Mouse (Mus musculus): ENCODE data around the gene Lpin3. TPM values are rescaled to one million over a fixed set of nuclear protein-coding genes. Genes with fewer than 3 reads are reported as not detected.

The Lpin3 gene
- polyA plus RNA-seq, 1 experiment from 2014 or later: 4.5 TPM

- ATAC-seq (replicated peaks; ENCODE audit: low FRiP score, low TSS enrichment, low read depth): no peak
- DNase-seq (ENCODE audit: low spot score): no peak
- Histone ChIP-seq H3K4me3 (ENCODE audit: low read depth, low read length) (no peak overlapping the region), H3K4me2 (ENCODE audit: low read length) (no peak overlapping the region), H3K4me1 (replicated peaks; ENCODE audit: control insufficient read depth, insufficient read depth, low read length) (no peaks in the 10 kb centered on the region), H3K36me3 (ENCODE audit: control insufficient read depth, insufficient read depth, low read length) (no peaks in the 10 kb centered on the region), H3K9me3 (ENCODE audit: control insufficient read depth, low read length) (no peaks in the 10 kb centered on the region), H3K27me3 (replicated peaks; ENCODE audit: control insufficient read depth, insufficient read depth, low read length) (no peaks in the 10 kb centered on the region), H3K27ac (ENCODE audit: low read depth) (no peak overlapping the region), H3K9ac (ENCODE audit: low read length) (no peak overlapping the region)
- 79% methylated on average over 1 of the region's 1 CpGs for WGBS
These were observed 20.1 kb upstream of the Lpin3 start for GRCm38 (mm10) chr2:160860363-160860762.

- ATAC-seq (replicated peaks; ENCODE audit: low FRiP score, low TSS enrichment, low read depth) (no peak), DNase-seq (ENCODE audit: low spot score) (no peak)
- no peak overlapping the region for H3K4me2 ChIP-seq (ENCODE audit: low read length)
- H3K9me3 ChIP-seq (ENCODE audit: control insufficient read depth, low read length): no peaks in the 10 kb centered on the region
- no peak overlapping the region for H3K4me3 ChIP-seq (ENCODE audit: low read depth, low read length)
- H3K27me3 ChIP-seq (replicated peaks; ENCODE audit: control insufficient read depth, insufficient read depth, low read length): no peaks in the 10 kb centered on the region
- H3K4me1 ChIP-seq (replicated peaks; ENCODE audit: control insufficient read depth, insufficient read depth, low read length): no peaks in the 10 kb centered on the region
- no peak overlapping the region for H3K9ac ChIP-seq (ENCODE audit: low read length)
- 100% methylated on average over 1 of the region's 1 CpGs for WGBS
- no peak overlapping the region for H3K27ac ChIP-seq (ENCODE audit: low read depth)
- no peaks in the 10 kb centered on the region for H3K36me3 ChIP-seq (ENCODE audit: control insufficient read depth, insufficient read depth, low read length)
These were observed 16.4 kb upstream of the Lpin3 start for GRCm38 (mm10) chr2:160864112-160864511.

GRCm38 (mm10) chr2:160865266-160865665, 15.2 kb upstream of the Lpin3 start:
- ATAC-seq (replicated peaks; ENCODE audit: low FRiP score, low TSS enrichment, low read depth) (no peak), DNase-seq (ENCODE audit: low spot score) (no peak)
- Histone ChIP-seq H3K36me3 (ENCODE audit: control insufficient read depth, insufficient read depth, low read length) (no peaks in the 10 kb centered on the region), H3K9me3 (ENCODE audit: control insufficient read depth, low read length) (no peaks in the 10 kb centered on the region), H3K4me3 (ENCODE audit: low read depth, low read length) (no peak overlapping the region), H3K4me2 (ENCODE audit: low read length) (no peak overlapping the region), H3K4me1 (replicated peaks; ENCODE audit: control insufficient read depth, insufficient read depth, low read length) (no peaks in the 10 kb centered on the region), H3K9ac (ENCODE audit: low read length) (no peak overlapping the region), H3K27ac (ENCODE audit: low read depth) (no peak overlapping the region), H3K27me3 (replicated peaks; ENCODE audit: control insufficient read depth, insufficient read depth, low read length) (no peaks in the 10 kb centered on the region)
- WGBS: 83% methylated on average over 2 of the region's 2 CpGs

- Histone ChIP-seq H3K4me3 (ENCODE audit: low read depth, low read length) (no peak overlapping the region), H3K27me3 (replicated peaks; ENCODE audit: control insufficient read depth, insufficient read depth, low read length) (no peaks in the 10 kb centered on the region), H3K9me3 (ENCODE audit: control insufficient read depth, low read length) (no peaks in the 10 kb centered on the region), H3K9ac (ENCODE audit: low read length) (no peak overlapping the region), H3K27ac (ENCODE audit: low read depth) (no peak overlapping the region), H3K4me1 (replicated peaks; ENCODE audit: control insufficient read depth, insufficient read depth, low read length) (peaks cover 11% of the 10 kb centered on the region), H3K4me2 (ENCODE audit: low read length) (no peak overlapping the region), H3K36me3 (ENCODE audit: control insufficient read depth, insufficient read depth, low read length) (no peaks in the 10 kb centered on the region)
- 69% methylated on average over 3 of the region's 3 CpGs for WGBS
- ATAC-seq (replicated peaks; ENCODE audit: low FRiP score, low TSS enrichment, low read depth) (no peak), DNase-seq (ENCODE audit: low spot score) (no peak)
These were observed 11.0 kb upstream of the Lpin3 start for GRCm38 (mm10) chr2:160869446-160869845.

GRCm38 (mm10) chr2:160871310-160871709, 9.2 kb upstream of the Lpin3 start:
- Histone ChIP-seq H3K27me3 (replicated peaks; ENCODE audit: control insufficient read depth, insufficient read depth, low read length) (no peaks in the 10 kb centered on the region), H3K9ac (ENCODE audit: low read length) (no peak overlapping the region), H3K27ac (ENCODE audit: low read depth) (no peak overlapping the region), H3K4me1 (replicated peaks; ENCODE audit: control insufficient read depth, insufficient read depth, low read length) (peaks cover 11% of the 10 kb centered on the region), H3K36me3 (ENCODE audit: control insufficient read depth, insufficient read depth, low read length) (no peaks in the 10 kb centered on the region), H3K9me3 (ENCODE audit: control insufficient read depth, low read length) (no peaks in the 10 kb centered on the region), H3K4me3 (ENCODE audit: low read depth, low read length) (no peak overlapping the region), H3K4me2 (ENCODE audit: low read length) (no peak overlapping the region)
- DNase-seq (ENCODE audit: low spot score) (no peak), ATAC-seq (replicated peaks; ENCODE audit: low FRiP score, low TSS enrichment, low read depth) (no peak)
- 81% methylated on average over 3 of the region's 3 CpGs for WGBS

- no peaks in the 10 kb centered on the region for H3K9me3 ChIP-seq (ENCODE audit: control insufficient read depth, low read length)
- no peaks in the 10 kb centered on the region for H3K36me3 ChIP-seq (ENCODE audit: control insufficient read depth, insufficient read depth, low read length)
- H3K9ac ChIP-seq (ENCODE audit: low read length): peak overlapping the region; percentile 88
- ATAC-seq (replicated peaks; ENCODE audit: low FRiP score, low TSS enrichment, low read depth) (peak; percentile 90), DNase-seq (ENCODE audit: low spot score) (peak; percentile 85)
- under 1% methylated on average over 46 of the region's 47 CpGs for WGBS
- peaks cover 11% of the 10 kb centered on the region for H3K4me1 ChIP-seq (replicated peaks; ENCODE audit: control insufficient read depth, insufficient read depth, low read length)
- H3K27ac ChIP-seq (ENCODE audit: low read depth): peak overlapping the region; percentile 94
- H3K4me2 ChIP-seq (ENCODE audit: low read length): peak overlapping the region; percentile 71
- H3K27me3 ChIP-seq (replicated peaks; ENCODE audit: control insufficient read depth, insufficient read depth, low read length): no peaks in the 10 kb centered on the region
- peak overlapping the region; percentile 74 for H3K4me3 ChIP-seq (ENCODE audit: low read depth, low read length)
These were observed 8.1 kb upstream of the Lpin3 start for GRCm38 (mm10) chr2:160872395-160872794.

GRCm38 (mm10) chr2:160872890-160873382, 7.5 kb upstream of the Lpin3 start, which contains the start of gene Zhx3:
Gene Zhx3, minus strand, starts transcription at chr2:160872998.
- no peaks in the 10 kb centered on the region for H3K27me3 ChIP-seq (replicated peaks; ENCODE audit: control insufficient read depth, insufficient read depth, low read length)

GRCm38 (mm10) chr2:160874231-160874877, 6.1 kb upstream of the Lpin3 start:
- Histone ChIP-seq H3K4me1 (replicated peaks; ENCODE audit: control insufficient read depth, insufficient read depth, low read length) (peaks cover 11% of the 10 kb centered on the region), H3K4me2 (ENCODE audit: low read length) (no peak overlapping the region), H3K27ac (ENCODE audit: low read depth) (no peak overlapping the region), H3K27me3 (replicated peaks; ENCODE audit: control insufficient read depth, insufficient read depth, low read length) (no peaks in the 10 kb centered on the region), H3K9ac (ENCODE audit: low read length) (no peak overlapping the region), H3K36me3 (ENCODE audit: control insufficient read depth, insufficient read depth, low read length) (no peaks in the 10 kb centered on the region), H3K4me3 (ENCODE audit: low read depth, low read length) (no peak overlapping the region), H3K9me3 (ENCODE audit: control insufficient read depth, low read length) (no peaks in the 10 kb centered on the region)
- 72% methylated on average over 5 of the region's 5 CpGs for WGBS
- DNase-seq (ENCODE audit: low spot score) (no peak), ATAC-seq (replicated peaks; ENCODE audit: low FRiP score, low TSS enrichment, low read depth) (no peak)

More at GRCm38 (mm10) chr2:160872890-160873382, 7.5 kb upstream of the Lpin3 start, which contains the start of gene Zhx3:
- Histone ChIP-seq H3K27ac (ENCODE audit: low read depth) (peak within 1 kb of the TSS; percentile 94), H3K36me3 (ENCODE audit: control insufficient read depth, insufficient read depth, low read length) (no peaks in the 10 kb centered on the region), H3K4me2 (ENCODE audit: low read length) (peak within 1 kb of the TSS; percentile 71), H3K4me3 (ENCODE audit: low read depth, low read length) (peak within 1 kb of the TSS; percentile 74), H3K4me1 (replicated peaks; ENCODE audit: control insufficient read depth, insufficient read depth, low read length) (peaks cover 11% of the 10 kb centered on the region), H3K9ac (ENCODE audit: low read length) (peak within 1 kb of the TSS; percentile 88), H3K9me3 (ENCODE audit: control insufficient read depth, low read length) (no peaks in the 10 kb centered on the region)
- DNase-seq (ENCODE audit: low spot score): peak; percentile 95
- WGBS: under 1% methylated on average over 41 of the region's 48 CpGs
- ATAC-seq (replicated peaks; ENCODE audit: low FRiP score, low TSS enrichment, low read depth): peak; percentile 98

GRCm38 (mm10) chr2:160876115-160876514, 4.4 kb upstream of the Lpin3 start:
- no peaks in the 10 kb centered on the region for H3K27me3 ChIP-seq (replicated peaks; ENCODE audit: control insufficient read depth, insufficient read depth, low read length)
- no peaks in the 10 kb centered on the region for H3K36me3 ChIP-seq (ENCODE audit: control insufficient read depth, insufficient read depth, low read length)
- H3K9me3 ChIP-seq (ENCODE audit: control insufficient read depth, low read length): no peaks in the 10 kb centered on the region
- ATAC-seq (replicated peaks; ENCODE audit: low FRiP score, low TSS enrichment, low read depth): no peak
- H3K4me2 ChIP-seq (ENCODE audit: low read length): no peak overlapping the region
- no peak overlapping the region for H3K9ac ChIP-seq (ENCODE audit: low read length)
- H3K4me1 ChIP-seq (replicated peaks; ENCODE audit: control insufficient read depth, insufficient read depth, low read length): peaks cover 11% of the 10 kb centered on the region
- WGBS: 85% methylated on average over 4 of the region's 4 CpGs
- H3K27ac ChIP-seq (ENCODE audit: low read depth): no peak overlapping the region
- no peak overlapping the region for H3K4me3 ChIP-seq (ENCODE audit: low read depth, low read length)
- no peak for DNase-seq (ENCODE audit: low spot score)
